ENCODE assay signal across 24 mouse cellular contexts in genomic region chr13:100675936-100676635, GRCm38 (mm10). TPM values are rescaled to one million over a fixed set of nuclear protein-coding genes. Genes with fewer than 3 reads are reported as not detected.
A peak's percentile ranks its signal among the peaks of the same experiment; 100 is the strongest.
DNase-seq lines count a peak whose midpoint lies in the region; ATAC-seq lines count a peak whose summit lies in the region.
"Had no signal": no experiment of that assay in that cellular context is flagged by ENCODE, and none has a peak within 500 bp of the region (broad histone marks: within the 10 kb centered on the region; RNA-seq: fewer than 3 reads in every experiment).

No protein-coding gene starts in this region.

- DNase-seq in adrenal gland, adult 2 months = peak; percentile 19
- no peak for DNase-seq in adrenal gland, adult 18-20 months (ENCODE audit: low spot score in 2 of 2)
- no peak for DNase-seq in liver, embryonic 11.5 days (ENCODE audit: low spot score)
- peak; percentile 15 to 16 for DNase-seq in monocyte, adult 2 months (ENCODE audit: low read depth in 1 of 2, low spot score in 2 of 2)
- no peak for DNase-seq in thymus, postnatal 0 days (ENCODE audit: low spot score)
- no peak for DNase-seq in hindbrain, embryonic 14.5 days (ENCODE audit: low spot score)
- DNase-seq: cerebellum, adult 11 months; cerebellum, postnatal 14 days; embryo, embryonic 11 days; gastrocnemius, postnatal 36 days; heart, postnatal 14 days; left cerebral cortex, postnatal 4 days; lung, embryonic 14.5 days; thymus, adult 18-20 months had no signal

- H3K4me3 ChIP-seq in liver, embryonic 15.5 days (replicated peaks) = peak overlapping the region; percentile 18; the same call in 1 of the 2 replicates
- no peak overlapping the region for H3K4me3 ChIP-seq in liver, embryonic 11.5 days (ENCODE audit: low read depth, low read length)
- H3K4me3 ChIP-seq in liver, embryonic 16.5 days (ENCODE audit: low read depth, low read length) = peak overlapping the region; percentile 32
- no peak overlapping the region for H3K4me3 ChIP-seq in hindbrain, embryonic 14.5 days (replicated peaks; ENCODE audit: low read length)
- H3K4me3 ChIP-seq: embryonic facial prominence, embryonic 15.5 days; forebrain, embryonic 10.5 days; heart, embryonic 10.5 days; layer of hippocampus, adult 2 months; midbrain, embryonic 12.5 days had no signal

- 64% methylated on average over 15 of the region's 15 CpGs for WGBS in liver, embryonic 15.5 days (ENCODE audit: insufficient replicate concordance)
- WGBS in liver, embryonic 11.5 days = 82% methylated on average over 15 of the region's 15 CpGs
- 66% methylated on average over 15 of the region's 15 CpGs for WGBS in liver, embryonic 16.5 days (ENCODE audit: insufficient replicate concordance)
- WGBS in hindbrain, embryonic 14.5 days = 89% methylated on average over 15 of the region's 15 CpGs

- H3K9me3 ChIP-seq in liver, embryonic 15.5 days (replicated peaks) = no peaks in the 10 kb centered on the region
- H3K9me3 ChIP-seq in liver, embryonic 11.5 days (ENCODE audit: control insufficient read depth, low read length) = no peaks in the 10 kb centered on the region
- 0 out of 2 replicates have a peak, but pooled peaks cover 2% of the 10 kb centered on the region for H3K9me3 ChIP-seq in liver, embryonic 16.5 days (replicated peaks; ENCODE audit: control insufficient read depth, low read length)
- no peaks in the 10 kb centered on the region; the same call in 1 of the 2 replicates for H3K9me3 ChIP-seq in hindbrain, embryonic 14.5 days (ENCODE audit: control insufficient read depth, low read length)
- H3K9me3 ChIP-seq: embryonic facial prominence, embryonic 15.5 days; heart, embryonic 10.5 days; midbrain, embryonic 12.5 days had no signal

- no peak overlapping the region for H3K9ac ChIP-seq in liver, embryonic 15.5 days
- no peak overlapping the region for H3K9ac ChIP-seq in liver, embryonic 11.5 days (ENCODE audit: low read depth, low read length)
- peak overlapping the region; percentile 21; the same call in 1 of the 2 replicates for H3K9ac ChIP-seq in liver, embryonic 16.5 days (ENCODE audit: low read depth, low read length)
- H3K9ac ChIP-seq in hindbrain, embryonic 14.5 days = no peak overlapping the region
- H3K9ac ChIP-seq: embryonic facial prominence, embryonic 15.5 days; lung, embryonic 14.5 days; midbrain, embryonic 12.5 days had no signal

- H3K4me2 ChIP-seq in liver, embryonic 15.5 days = peak overlapping the region; percentile 23
- no peak overlapping the region for H3K4me2 ChIP-seq in liver, embryonic 11.5 days
- H3K4me2 ChIP-seq in liver, embryonic 16.5 days (ENCODE audit: low read depth, low read length) = peak overlapping the region; percentile 21; the same call in 1 of the 2 replicates
- H3K4me2 ChIP-seq in hindbrain, embryonic 14.5 days (replicated peaks) = no peak overlapping the region
- H3K4me2 ChIP-seq: embryonic facial prominence, embryonic 15.5 days; lung, embryonic 14.5 days; midbrain, embryonic 12.5 days had no signal

- peak overlapping the region; percentile 59 for H3K27ac ChIP-seq in liver, embryonic 15.5 days (replicated peaks)
- no peak overlapping the region for H3K27ac ChIP-seq in liver, embryonic 11.5 days (ENCODE audit: low read depth, low read length)
- peak overlapping the region; percentile 62 for H3K27ac ChIP-seq in liver, embryonic 16.5 days (ENCODE audit: low read length)
- H3K27ac ChIP-seq in hindbrain, embryonic 14.5 days = no peak overlapping the region
- H3K27ac ChIP-seq: embryonic facial prominence, embryonic 15.5 days; forebrain, embryonic 10.5 days; heart, embryonic 10.5 days; layer of hippocampus, adult 2 months; midbrain, embryonic 12.5 days had no signal

- no peak; the same call in 1 of the 2 replicates for ATAC-seq in liver, embryonic 15.5 days (ENCODE audit: insufficient read depth)
- ATAC-seq in liver, embryonic 11.5 days (replicated peaks; ENCODE audit: low FRiP score) = no peak
- peak; percentile 52; the same call in 1 of the 2 replicates for ATAC-seq in liver, embryonic 16.5 days (ENCODE audit: low read depth)
- no peak for ATAC-seq in hindbrain, embryonic 14.5 days (ENCODE audit: low FRiP score)
- ATAC-seq: hindbrain, embryonic 16.5 days; intestine, postnatal 0 days had no signal

- H3K4me1 ChIP-seq in liver, embryonic 15.5 days (replicated peaks) = 0 out of 2 replicates have a peak, but pooled peaks cover 6% of the 10 kb centered on the region
- no peaks in the 10 kb centered on the region for H3K4me1 ChIP-seq in liver, embryonic 11.5 days (replicated peaks; ENCODE audit: control insufficient read depth, insufficient read depth, low read length)
- H3K4me1 ChIP-seq in liver, embryonic 16.5 days (ENCODE audit: control insufficient read depth, low read depth, low read length) = 0 out of 2 replicates have a peak, but pooled peaks cover under 1% of the 10 kb centered on the region
- H3K4me1 ChIP-seq in hindbrain, embryonic 14.5 days (replicated peaks; ENCODE audit: control insufficient read depth, insufficient read depth, low read length) = no peaks in the 10 kb centered on the region
- H3K4me1 ChIP-seq: embryonic facial prominence, embryonic 15.5 days; forebrain, embryonic 10.5 days; heart, embryonic 10.5 days; midbrain, embryonic 12.5 days had no signal

- H3K27me3 ChIP-seq in liver, embryonic 15.5 days = no peaks in the 10 kb centered on the region
- no peaks in the 10 kb centered on the region for H3K27me3 ChIP-seq in liver, embryonic 11.5 days (replicated peaks; ENCODE audit: control insufficient read depth, insufficient read depth, low read length)
- H3K27me3 ChIP-seq in liver, embryonic 16.5 days (ENCODE audit: control insufficient read depth, insufficient read depth, low read depth, low read length) = no peaks in the 10 kb centered on the region
- H3K27me3 ChIP-seq in hindbrain, embryonic 14.5 days (ENCODE audit: control insufficient read depth, insufficient read depth, low read length) = no peaks in the 10 kb centered on the region
- H3K27me3 ChIP-seq: embryonic facial prominence, embryonic 15.5 days had no signal

- H3K36me3 ChIP-seq in liver, embryonic 15.5 days (replicated peaks) = peaks cover 3% of the 10 kb centered on the region; the same call in 1 of the 2 replicates
- no peaks in the 10 kb centered on the region for H3K36me3 ChIP-seq in liver, embryonic 11.5 days (ENCODE audit: control insufficient read depth, insufficient read depth, low read length)
- H3K36me3 ChIP-seq in liver, embryonic 16.5 days (ENCODE audit: control insufficient read depth, insufficient read depth) = no peaks in the 10 kb centered on the region
- H3K36me3 ChIP-seq in hindbrain, embryonic 14.5 days (replicated peaks; ENCODE audit: control insufficient read depth, insufficient read depth) = no peaks in the 10 kb centered on the region
- H3K36me3 ChIP-seq: embryonic facial prominence, embryonic 15.5 days; forebrain, embryonic 10.5 days; heart, embryonic 10.5 days; midbrain, embryonic 12.5 days had no signal

RNA-seq across cellular contexts. Expression of gene Ccdc125, which starts 6.6 kb away (rescaled TPM):
- 1 to 10 TPM; 1.1 to 1.5 TPM for total RNA-seq in adrenal gland, adult 2 months (2021)
- 0.06 and 0.29 TPM in 2 replicates for polyA plus RNA-seq in adrenal gland, adult 2 months (2012; rRNA removed)
- 1 to 10 TPM in 1 of 2 experiments, under 1 TPM in 1; 0.66 to 1.3 TPM for total RNA-seq in adrenal gland, adult 18-20 months (2021)
- polyA plus RNA-seq in liver, embryonic 15.5 days (2015; fragmentation: Nextera tagmentation; extraction: Ambion mirVana) = 5.1 and 6.2 TPM in 2 replicates
- 8.1 and 8.8 TPM in 2 replicates for polyA plus RNA-seq in liver, embryonic 11.5 days (2014; fragmentation: Nextera tagmentation; extraction: Ambion mirVana)
- polyA plus RNA-seq in liver, embryonic 16.5 days (2015; fragmentation: Nextera tagmentation; extraction: Ambion mirVana) = 6.0 and 6.3 TPM in 2 replicates
- 6.8 and 11.3 TPM in 2 replicates for polyA plus RNA-seq in thymus, postnatal 0 days (2015; fragmentation: Nextera tagmentation; extraction: Ambion mirVana)
- 1.5 and 1.9 TPM in 2 replicates for polyA plus RNA-seq in hindbrain, embryonic 14.5 days (2014; fragmentation: Nextera tagmentation; extraction: Ambion mirVana)
- total RNA-seq: MEL had no signal

RNA-seq across cellular contexts. Expression of gene Taf9, which starts 24.7 kb away (rescaled TPM):
- 10 to 100 TPM; 12.2 to 16.6 TPM for total RNA-seq in adrenal gland, adult 2 months (2021)
- polyA plus RNA-seq in adrenal gland, adult 2 months (2012; rRNA removed) = 0.26 TPM in 1 of 2 replicates, not detected in the other
- total RNA-seq in adrenal gland, adult 18-20 months (2021) = 10 to 100 TPM; 12.7 to 13.5 TPM
- 10.7 and 12.4 TPM in 2 replicates for polyA plus RNA-seq in liver, embryonic 15.5 days (2015; fragmentation: Nextera tagmentation; extraction: Ambion mirVana)
- 25.1 and 26.0 TPM in 2 replicates for polyA plus RNA-seq in liver, embryonic 11.5 days (2014; fragmentation: Nextera tagmentation; extraction: Ambion mirVana)
- polyA plus RNA-seq in liver, embryonic 16.5 days (2015; fragmentation: Nextera tagmentation; extraction: Ambion mirVana) = 12.2 and 13.3 TPM in 2 replicates
- polyA plus RNA-seq in thymus, postnatal 0 days (2015; fragmentation: Nextera tagmentation; extraction: Ambion mirVana) = 50.4 and 55.8 TPM in 2 replicates
- polyA plus RNA-seq in hindbrain, embryonic 14.5 days (2014; fragmentation: Nextera tagmentation; extraction: Ambion mirVana) = 27.4 and 41.7 TPM in 2 replicates

RNA-seq across cellular contexts. Expression of gene Rad17, which starts 25.2 kb away (rescaled TPM):
- 10 to 100 TPM; 20.5 to 23.0 TPM for total RNA-seq in adrenal gland, adult 2 months (2021)
- 1.7 and 2.0 TPM in 2 replicates for polyA plus RNA-seq in adrenal gland, adult 2 months (2012; rRNA removed)
- total RNA-seq in adrenal gland, adult 18-20 months (2021) = 10 to 100 TPM; 21.3 to 21.8 TPM
- polyA plus RNA-seq in liver, embryonic 15.5 days (2015; fragmentation: Nextera tagmentation; extraction: Ambion mirVana) = 10.4 and 11.9 TPM in 2 replicates
- polyA plus RNA-seq in liver, embryonic 11.5 days (2014; fragmentation: Nextera tagmentation; extraction: Ambion mirVana) = 32.1 and 33.5 TPM in 2 replicates
- 11.4 and 12.5 TPM in 2 replicates for polyA plus RNA-seq in liver, embryonic 16.5 days (2015; fragmentation: Nextera tagmentation; extraction: Ambion mirVana)
- 21.7 and 25.2 TPM in 2 replicates for polyA plus RNA-seq in thymus, postnatal 0 days (2015; fragmentation: Nextera tagmentation; extraction: Ambion mirVana)
- polyA plus RNA-seq in hindbrain, embryonic 14.5 days (2014; fragmentation: Nextera tagmentation; extraction: Ambion mirVana) = 16.0 and 19.4 TPM in 2 replicates

RNA-seq across cellular contexts. Expression of gene Ak6, which starts 25.3 kb away (rescaled TPM):
- 10 to 100 TPM; 70.3 to 79.1 TPM for total RNA-seq in adrenal gland, adult 2 months (2021)
- polyA plus RNA-seq in adrenal gland, adult 2 months (2012; rRNA removed) = 7.5 and 10.1 TPM in 2 replicates
- 10 to 100 TPM; 70.0 to 71.9 TPM for total RNA-seq in adrenal gland, adult 18-20 months (2021)
- 141 and 145 TPM in 2 replicates for polyA plus RNA-seq in liver, embryonic 15.5 days (2015; fragmentation: Nextera tagmentation; extraction: Ambion mirVana)
- polyA plus RNA-seq in liver, embryonic 11.5 days (2014; fragmentation: Nextera tagmentation; extraction: Ambion mirVana) = 328 and 349 TPM in 2 replicates
- polyA plus RNA-seq in liver, embryonic 16.5 days (2015; fragmentation: Nextera tagmentation; extraction: Ambion mirVana) = 121 and 134 TPM in 2 replicates
- polyA plus RNA-seq in thymus, postnatal 0 days (2015; fragmentation: Nextera tagmentation; extraction: Ambion mirVana) = 314 TPM in 2 replicates
- polyA plus RNA-seq in hindbrain, embryonic 14.5 days (2014; fragmentation: Nextera tagmentation; extraction: Ambion mirVana) = 314 and 328 TPM in 2 replicates

RNA-seq across cellular contexts. Expression of gene Cdk7, which starts 54.7 kb away (rescaled TPM):
- total RNA-seq in adrenal gland, adult 2 months (2021) = 10 to 100 TPM; 36.8 to 38.8 TPM
- 9.3 and 9.6 TPM in 2 replicates for polyA plus RNA-seq in adrenal gland, adult 2 months (2012; rRNA removed)
- 10 to 100 TPM; 33.7 to 36.7 TPM for total RNA-seq in adrenal gland, adult 18-20 months (2021)
- polyA plus RNA-seq in liver, embryonic 15.5 days (2015; fragmentation: Nextera tagmentation; extraction: Ambion mirVana) = 31.9 and 32.1 TPM in 2 replicates
- polyA plus RNA-seq in liver, embryonic 11.5 days (2014; fragmentation: Nextera tagmentation; extraction: Ambion mirVana) = 92.0 and 97.2 TPM in 2 replicates
- 28.7 and 31.4 TPM in 2 replicates for polyA plus RNA-seq in liver, embryonic 16.5 days (2015; fragmentation: Nextera tagmentation; extraction: Ambion mirVana)
- polyA plus RNA-seq in thymus, postnatal 0 days (2015; fragmentation: Nextera tagmentation; extraction: Ambion mirVana) = 86.5 and 93.0 TPM in 2 replicates
- 37.6 and 42.3 TPM in 2 replicates for polyA plus RNA-seq in hindbrain, embryonic 14.5 days (2014; fragmentation: Nextera tagmentation; extraction: Ambion mirVana)

Comparison
In these comparisons a context has a peak if more than half of its experiments do, and no peak if none do; other contexts are left out.
1. DNase-seq: peak in adrenal gland, adult 2 months (single experiment) and monocyte, adult 2 months (2 of 2); none in adrenal gland, adult 18-20 months (0 of 2), liver, embryonic 11.5 days (single experiment), thymus, postnatal 0 days (single experiment) and hindbrain, embryonic 14.5 days (single experiment).
2. H3K27ac ChIP-seq: peak in liver, embryonic 15.5 days (single experiment) and liver, embryonic 16.5 days (single experiment); none in liver, embryonic 11.5 days (single experiment) and hindbrain, embryonic 14.5 days (single experiment).
3. H3K4me2 ChIP-seq: peak in liver, embryonic 15.5 days (single experiment) and liver, embryonic 16.5 days (single experiment); none in liver, embryonic 11.5 days (single experiment) and hindbrain, embryonic 14.5 days (single experiment).
4. H3K4me3 ChIP-seq: peak in liver, embryonic 15.5 days (single experiment) and liver, embryonic 16.5 days (single experiment); none in liver, embryonic 11.5 days (single experiment) and hindbrain, embryonic 14.5 days (single experiment).